Mouse (Mus musculus): ENCODE data around the gene Serpinf2. TPM values are rescaled to one million over a fixed set of nuclear protein-coding genes. Genes with fewer than 3 reads are reported as not detected.
A peak's percentile ranks its signal among the peaks of the same experiment; 100 is the strongest.
"Not testable (repeated sequence)": the region's sequence is repeated elsewhere in the genome, so short reads cannot be mapped to it uniquely, and the experiment has no call there.

Serpinf2 gene
- polyA plus RNA-seq, 1 experiment from 2014 or later: 8.4 TPM

DNA sequence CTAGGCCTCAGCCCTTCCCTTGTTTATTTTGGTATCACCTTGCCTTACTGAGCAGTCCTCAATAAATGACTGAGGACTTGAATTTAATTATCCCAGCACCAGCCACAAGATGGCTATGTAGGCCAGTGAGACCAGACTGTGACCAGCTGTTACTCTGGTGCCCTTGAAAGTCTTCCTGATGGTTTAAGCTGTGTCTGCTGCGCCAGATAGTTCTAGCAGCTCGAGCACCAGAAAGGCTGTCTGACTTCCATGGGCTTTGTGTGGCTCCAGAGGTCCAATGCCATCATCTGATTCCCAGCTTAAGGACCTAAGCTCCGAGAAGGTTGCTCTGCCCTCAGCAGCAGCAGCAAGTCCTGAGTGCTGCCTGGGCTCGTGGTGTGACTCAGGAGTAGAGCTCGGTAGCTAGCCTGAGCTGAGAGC is 37.1 kb downstream of the Serpinf2 start:
- Histone ChIP-seq H3K9me3 (ENCODE audit: control insufficient read depth, low read length) (no peaks in the 10 kb centered on the region), H3K27me3 (replicated peaks; ENCODE audit: control insufficient read depth, insufficient read depth, low read length) (no peaks in the 10 kb centered on the region), H3K4me1 (replicated peaks; ENCODE audit: control insufficient read depth, insufficient read depth, low read length) (no peaks in the 10 kb centered on the region), H3K9ac (ENCODE audit: low read length) (no peak overlapping the region), H3K36me3 (ENCODE audit: control insufficient read depth, insufficient read depth, low read length) (0 out of 2 replicates have a peak, but pooled peaks cover 4% of the 10 kb centered on the region), H3K27ac (ENCODE audit: low read depth) (peak overlapping the region; percentile 30; the same call in 1 of the 2 replicates), H3K4me2 (ENCODE audit: low read length) (no peak overlapping the region), H3K4me3 (ENCODE audit: low read depth, low read length) (no peak overlapping the region)
- peak; percentile 63 for DNase-seq (ENCODE audit: low spot score)
- WGBS: 55% methylated on average over 5 of the region's 5 CpGs
- ATAC-seq (replicated peaks; ENCODE audit: low FRiP score, low TSS enrichment, low read depth): 0 out of 2 replicates have a peak, but pooled peaks have one; percentile 66

DNA sequence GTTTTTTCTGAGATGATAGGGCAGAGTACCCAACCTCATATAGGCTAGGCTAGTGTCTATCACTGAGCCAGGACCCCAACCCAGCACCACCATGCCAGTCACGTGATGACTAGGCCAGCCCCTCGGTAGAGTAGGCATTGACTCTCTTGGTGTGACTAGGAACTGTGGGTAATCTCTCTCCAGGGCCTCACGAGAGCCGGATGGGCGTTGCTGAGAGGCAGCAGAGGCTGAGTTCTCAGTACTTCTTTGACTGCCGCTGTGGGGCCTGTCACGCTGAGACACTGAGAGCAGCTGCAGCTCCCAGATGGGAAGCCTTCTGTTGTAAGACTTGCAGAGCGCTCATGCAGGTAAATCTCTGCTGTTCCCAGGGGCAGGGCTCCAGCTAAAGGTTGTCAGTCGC is 39.3 kb downstream of the Serpinf2 start:
- Histone ChIP-seq H3K4me2 (ENCODE audit: low read length) (no peak overlapping the region), H3K4me3 (ENCODE audit: low read depth, low read length) (no peak overlapping the region), H3K27ac (ENCODE audit: low read depth) (no peak overlapping the region), H3K9me3 (ENCODE audit: control insufficient read depth, low read length) (no peaks in the 10 kb centered on the region), H3K4me1 (replicated peaks; ENCODE audit: control insufficient read depth, insufficient read depth, low read length) (no peaks in the 10 kb centered on the region), H3K9ac (ENCODE audit: low read length) (no peak overlapping the region), H3K36me3 (ENCODE audit: control insufficient read depth, insufficient read depth, low read length) (0 out of 2 replicates have a peak, but pooled peaks cover 4% of the 10 kb centered on the region), H3K27me3 (replicated peaks; ENCODE audit: control insufficient read depth, insufficient read depth, low read length) (no peaks in the 10 kb centered on the region)
- ATAC-seq (replicated peaks; ENCODE audit: low FRiP score, low TSS enrichment, low read depth) (no peak), DNase-seq (ENCODE audit: low spot score) (no peak)
- 78% methylated on average over 9 of the region's 9 CpGs for WGBS

DNA sequence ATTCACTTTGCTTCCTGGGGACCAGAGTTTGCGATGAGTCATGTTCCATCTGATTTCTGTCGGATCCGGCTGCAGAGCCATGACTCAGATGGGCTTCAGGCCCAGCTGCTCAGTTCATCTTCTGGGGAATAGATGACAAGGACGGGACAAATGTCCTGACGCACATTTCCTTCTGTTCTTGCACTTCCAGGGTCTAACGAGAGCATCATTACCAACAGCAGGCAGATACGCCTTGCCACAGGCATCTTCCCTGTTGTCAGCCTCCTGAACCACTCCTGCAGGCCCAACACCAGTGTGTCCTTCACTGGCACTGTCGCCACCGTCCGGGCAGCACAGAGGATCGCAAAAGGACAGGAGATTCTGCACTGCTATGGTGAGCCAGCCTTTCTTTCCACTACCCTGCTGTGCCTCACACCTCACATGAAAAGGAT is 40.0 kb downstream of the Serpinf2 start:
- ATAC-seq (replicated peaks; ENCODE audit: low FRiP score, low TSS enrichment, low read depth) (no peak), DNase-seq (ENCODE audit: low spot score) (no peak)
- no peaks in the 10 kb centered on the region for H3K9me3 ChIP-seq (ENCODE audit: control insufficient read depth, low read length)
- no peak overlapping the region for H3K9ac ChIP-seq (ENCODE audit: low read length)
- no peak overlapping the region for H3K4me2 ChIP-seq (ENCODE audit: low read length)
- H3K27ac ChIP-seq (ENCODE audit: low read depth): no peak overlapping the region
- 88% methylated on average over 11 of the region's 11 CpGs for WGBS
- H3K4me3 ChIP-seq (ENCODE audit: low read depth, low read length): no peak overlapping the region
- 0 out of 2 replicates have a peak, but pooled peaks cover 4% of the 10 kb centered on the region for H3K36me3 ChIP-seq (ENCODE audit: control insufficient read depth, insufficient read depth, low read length)
- no peaks in the 10 kb centered on the region for H3K27me3 ChIP-seq (replicated peaks; ENCODE audit: control insufficient read depth, insufficient read depth, low read length)
- H3K4me1 ChIP-seq (replicated peaks; ENCODE audit: control insufficient read depth, insufficient read depth, low read length): no peaks in the 10 kb centered on the region

DNA sequence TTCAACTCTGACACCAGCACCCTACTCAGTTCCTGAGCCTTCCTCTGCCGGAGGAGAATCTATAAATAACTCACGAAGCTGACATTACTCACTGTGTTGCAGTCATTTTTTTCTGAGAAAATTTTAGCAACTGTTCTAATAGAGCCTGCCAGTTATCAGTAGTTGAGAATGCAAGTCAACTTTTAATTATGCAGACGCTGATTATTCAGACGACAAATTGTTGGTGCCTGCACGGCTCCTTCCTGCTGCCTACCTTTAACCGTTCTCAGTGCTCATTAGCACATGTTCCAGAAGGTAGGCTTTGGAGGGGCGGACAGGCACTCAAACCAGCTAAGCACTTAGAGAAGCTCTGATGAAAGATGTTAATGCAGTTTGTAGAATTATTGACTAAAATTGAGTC is 41.9 kb downstream of the Serpinf2 start:
- Histone ChIP-seq H3K4me2 (ENCODE audit: low read length) (no peak overlapping the region), H3K9ac (ENCODE audit: low read length) (no peak overlapping the region), H3K9me3 (ENCODE audit: control insufficient read depth, low read length) (no peaks in the 10 kb centered on the region), H3K36me3 (ENCODE audit: control insufficient read depth, insufficient read depth, low read length) (0 out of 2 replicates have a peak, but pooled peaks cover 4% of the 10 kb centered on the region), H3K4me3 (ENCODE audit: low read depth, low read length) (no peak overlapping the region), H3K4me1 (replicated peaks; ENCODE audit: control insufficient read depth, insufficient read depth, low read length) (no peaks in the 10 kb centered on the region), H3K27ac (ENCODE audit: low read depth) (no peak overlapping the region), H3K27me3 (replicated peaks; ENCODE audit: control insufficient read depth, insufficient read depth, low read length) (no peaks in the 10 kb centered on the region)
- DNase-seq (ENCODE audit: low spot score) (no peak), ATAC-seq (replicated peaks; ENCODE audit: low FRiP score, low TSS enrichment, low read depth) (no peak)
- 82% methylated on average over 7 of the region's 7 CpGs for WGBS

DNA sequence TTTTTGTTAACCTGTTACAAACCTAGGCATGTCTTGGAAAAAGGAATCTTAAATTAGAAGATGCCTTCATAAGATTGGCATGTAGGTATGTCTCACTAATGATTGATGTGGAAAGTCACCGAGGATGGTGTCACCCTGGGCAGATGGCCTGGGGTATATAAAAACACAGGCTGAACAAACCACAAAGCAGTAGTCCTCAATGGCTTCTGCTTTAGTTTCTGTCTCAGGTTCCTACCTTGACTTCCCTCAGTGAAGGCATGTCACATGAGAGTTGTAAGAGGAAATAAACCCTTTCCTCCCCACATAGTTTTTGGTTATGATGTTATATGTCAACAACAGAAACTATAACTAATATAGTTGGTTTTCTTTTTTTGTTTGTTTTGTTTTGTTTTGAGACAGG is 43.8 kb downstream of the Serpinf2 start:
- DNase-seq (ENCODE audit: low spot score) (no peak), ATAC-seq (replicated peaks; ENCODE audit: low FRiP score, low TSS enrichment, low read depth) (no peak)
- Histone ChIP-seq H3K9ac (ENCODE audit: low read length) (no peak overlapping the region), H3K4me2 (ENCODE audit: low read length) (no peak overlapping the region), H3K4me1 (replicated peaks; ENCODE audit: control insufficient read depth, insufficient read depth, low read length) (no peaks in the 10 kb centered on the region), H3K27me3 (replicated peaks; ENCODE audit: control insufficient read depth, insufficient read depth, low read length) (no peaks in the 10 kb centered on the region), H3K4me3 (ENCODE audit: low read depth, low read length) (no peak overlapping the region), H3K9me3 (ENCODE audit: control insufficient read depth, low read length) (no peaks in the 10 kb centered on the region), H3K36me3 (ENCODE audit: control insufficient read depth, insufficient read depth, low read length) (0 out of 2 replicates have a peak, but pooled peaks cover 1% of the 10 kb centered on the region), H3K27ac (ENCODE audit: low read depth) (no peak overlapping the region)
- WGBS: 76% methylated on average over 1 of the region's 1 CpGs

DNA sequence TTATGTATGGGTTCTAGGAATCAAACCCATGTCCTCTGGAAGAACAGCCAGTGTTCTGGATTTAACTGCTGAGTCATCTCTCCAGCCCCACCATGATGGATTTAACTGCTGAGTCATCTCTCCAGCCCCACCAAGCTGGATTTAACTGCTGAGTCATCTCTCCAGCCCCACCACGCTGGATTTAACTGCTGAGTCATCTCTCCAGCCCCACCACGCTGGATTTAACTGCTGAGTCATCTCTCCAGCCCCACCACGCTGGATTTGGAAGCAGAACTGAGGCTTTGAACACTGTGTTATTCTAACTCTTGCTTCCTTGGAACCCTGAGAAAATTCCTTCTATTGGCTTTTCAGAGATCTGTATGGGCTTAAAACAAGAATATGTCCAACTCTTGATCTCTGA is 55.9 kb downstream of the Serpinf2 start:
- 56% methylated on average over 3 of the region's 3 CpGs for WGBS
- not testable (repeated sequence) for H3K9ac ChIP-seq (ENCODE audit: low read length); ATAC-seq (replicated peaks; ENCODE audit: low FRiP score, low TSS enrichment, low read depth); H3K4me2 ChIP-seq (ENCODE audit: low read length); H3K4me1 ChIP-seq (replicated peaks; ENCODE audit: control insufficient read depth, insufficient read depth, low read length); H3K4me3 ChIP-seq (ENCODE audit: low read depth, low read length); DNase-seq (ENCODE audit: low spot score); H3K27ac ChIP-seq (ENCODE audit: low read depth); H3K9me3 ChIP-seq (ENCODE audit: control insufficient read depth, low read length); H3K27me3 ChIP-seq (replicated peaks; ENCODE audit: control insufficient read depth, insufficient read depth, low read length); H3K36me3 ChIP-seq (ENCODE audit: control insufficient read depth, insufficient read depth, low read length)

MicroRNA genes within 50 kb of the gene (microRNA counts, 519-probe panel; counts per million panel counts)
- microRNA mmu-miR-22: 4,573 counts per million, percentile 73 among the panel's probes with 10 or more counts

Small RNA genes within 50 kb of the gene (microRNA-seq; reads per million reads assigned to microRNA genes)
- gene Mir22: 2,582 reads per million, percentile 86 among the genes with 10 or more reads in this experiment

Other genes with a start within 250 kb of the Serpinf2 start
- gene Dph1, start 248.3 kb downstream of the Serpinf2 start, polyA plus RNA-seq (2014; fragmentation: Nextera tagmentation; extraction: Ambion mirVana): 27.9 and 31.5 TPM in 2 replicates
- gene Rtn4rl1, start 245.8 kb downstream of the Serpinf2 start, polyA plus RNA-seq (2014; fragmentation: Nextera tagmentation; extraction: Ambion mirVana): 1.6 and 2.0 TPM in 2 replicates
- gene Rpa1, start 91.3 kb downstream of the Serpinf2 start, polyA plus RNA-seq (2014; fragmentation: Nextera tagmentation; extraction: Ambion mirVana): 103 and 116 TPM in 2 replicates
- 11.6 and 12.5 TPM in 2 replicates for gene Smyd4, start 91.2 kb downstream of the Serpinf2 start, polyA plus RNA-seq (2014; fragmentation: Nextera tagmentation; extraction: Ambion mirVana)
- 42.0 and 47.1 TPM in 2 replicates for gene Serpinf1, start 16.9 kb downstream of the Serpinf2 start, polyA plus RNA-seq (2014; fragmentation: Nextera tagmentation; extraction: Ambion mirVana)
- gene Wdr81, start 15.1 kb upstream of the Serpinf2 start, polyA plus RNA-seq (2014; fragmentation: Nextera tagmentation; extraction: Ambion mirVana): 4.7 and 5.9 TPM in 2 replicates
- gene Tlcd2, start 22.1 kb upstream of the Serpinf2 start, polyA plus RNA-seq (2014; fragmentation: Nextera tagmentation; extraction: Ambion mirVana): 22.4 and 23.1 TPM in 2 replicates
- 86.9 and 88.7 TPM in 2 replicates for gene Prpf8, start 47.2 kb upstream of the Serpinf2 start, polyA plus RNA-seq (2014; fragmentation: Nextera tagmentation; extraction: Ambion mirVana)
- gene Rilp, start 70.5 kb upstream of the Serpinf2 start, polyA plus RNA-seq (2014; fragmentation: Nextera tagmentation; extraction: Ambion mirVana): 0.43 and 0.65 TPM in 2 replicates
- 5.4 and 6.0 TPM in 2 replicates for gene Scarf1, start 73.9 kb upstream of the Serpinf2 start, polyA plus RNA-seq (2014; fragmentation: Nextera tagmentation; extraction: Ambion mirVana)
- gene Slc43a2, start 92.1 kb upstream of the Serpinf2 start, polyA plus RNA-seq (2014; fragmentation: Nextera tagmentation; extraction: Ambion mirVana): 3.5 and 4.8 TPM in 2 replicates
- 76.2 and 82.1 TPM in 2 replicates for gene Pitpna, start 148.5 kb upstream of the Serpinf2 start, polyA plus RNA-seq (2014; fragmentation: Nextera tagmentation; extraction: Ambion mirVana)
- gene Inpp5k, start 191.4 kb upstream of the Serpinf2 start, polyA plus RNA-seq (2014; fragmentation: Nextera tagmentation; extraction: Ambion mirVana): 23.7 and 25.1 TPM in 2 replicates
- gene Myo1c, start 210.9 kb upstream of the Serpinf2 start, polyA plus RNA-seq (2014; fragmentation: Nextera tagmentation; extraction: Ambion mirVana): 41.7 and 42.5 TPM in 2 replicates
- 101 and 106 TPM in 2 replicates for gene Crk, start 239.7 kb upstream of the Serpinf2 start, polyA plus RNA-seq (2014; fragmentation: Nextera tagmentation; extraction: Ambion mirVana)